Mouse (Mus musculus) left cerebral cortex, postnatal 10 days (tissue): ENCODE data around the gene Arid1b. TPM values are rescaled to one million over a fixed set of nuclear protein-coding genes. Genes with fewer than 3 reads are reported as not detected.
A peak's percentile ranks its signal among the peaks of the same experiment; 100 is the strongest.

ENCODE experiments used
- DNase-seq, 2 experiments: peaks; one replicate each; pipeline ENCODE4 v3.0.0; 2021 to 2022; ENCODE audit warnings: low spot score in 2 of 2, mixed read lengths in 1 of 2; ENCODE audit errors: extremely low spot score in 1 of 2
- intact Hi-C: fragments of 180-260 bp; cut with DNase I; formaldehyde crosslinking; loops from one replicate; pipeline ENCODE4 v1.15.1; 2025
- total RNA-seq, 2 experiments: library from RNA; stranded (reverse); gene quantifications; 2 replicates each; pipeline ENCODE4 v1.2.3; 2021

Arid1b gene
- total RNA-seq = 10 to 100 TPM; 77.4 to 83.3 TPM

GRCm38 (mm10) chr17:4993840-4994503 is at the start of gene Arid1b:
Gene Arid1b (plus strand): TSS chr17:4994332.
- intact Hi-C loops = loop anchor here (2.0 to 5.0 kb wide), 2 partner anchors 85 to 217 kb away; no protein-coding TSS in a partner anchor
- DNase-seq = peak; percentile 69 to 92

GRCm38 (mm10) chr17:4945311-4945751 is 48.8 kb upstream of the Arid1b start:
- DNase-seq = no peak
- intact Hi-C loops = no loop called here

GRCm38 (mm10) chr17:4945871-4946331 is 48.2 kb upstream of the Arid1b start:
- DNase-seq = peak in 1 of 2 experiments; percentile 39
- intact Hi-C loops = no loop called here

GRCm38 (mm10) chr17:4946421-4946974 is 47.6 kb upstream of the Arid1b start:
- intact Hi-C loops = no loop called here

GRCm38 (mm10) chr17:4947013-4947412 is 47.1 kb upstream of the Arid1b start:
- intact Hi-C loops = no loop called here
- no peak for DNase-seq

More at GRCm38 (mm10) chr17:4946421-4946974, 47.6 kb upstream of the Arid1b start:
- DNase-seq = no peak

GRCm38 (mm10) chr17:4947439-4947838 is 46.7 kb upstream of the Arid1b start:
- intact Hi-C loops = no loop called here
- DNase-seq = no peak

- no peak for DNase-seq
- intact Hi-C loops = no loop called here
These were observed 45.6 kb upstream of the Arid1b start for GRCm38 (mm10) chr17:4948501-4948900.

- intact Hi-C loops = no loop called here
- no peak for DNase-seq
These were observed 39.7 kb upstream of the Arid1b start for GRCm38 (mm10) chr17:4954431-4954830.

- DNase-seq = no peak
- intact Hi-C loops = no loop called here
These were observed 29.8 kb upstream of the Arid1b start for GRCm38 (mm10) chr17:4964192-4964877.

- DNase-seq = no peak
- intact Hi-C loops = no loop called here
These were observed 26.9 kb upstream of the Arid1b start for GRCm38 (mm10) chr17:4967201-4967600.

- intact Hi-C loops = no loop called here
- no peak for DNase-seq
These were observed 26.1 kb upstream of the Arid1b start for GRCm38 (mm10) chr17:4968035-4968434.

- intact Hi-C loops = no loop called here
- DNase-seq = no peak
These were observed 25.3 kb upstream of the Arid1b start for GRCm38 (mm10) chr17:4968878-4969277.

- intact Hi-C loops = no loop called here
- DNase-seq = no peak
These were observed 21.9 kb upstream of the Arid1b start for GRCm38 (mm10) chr17:4972261-4972660.

- intact Hi-C loops = no loop called here
- peak; percentile 56 to 64 for DNase-seq
These were observed 19.4 kb upstream of the Arid1b start for GRCm38 (mm10) chr17:4974736-4975135.

GRCm38 (mm10) chr17:4980151-4980550 is 14.0 kb upstream of the Arid1b start:
- no peak for DNase-seq
- intact Hi-C loops = no loop called here

GRCm38 (mm10) chr17:4982819-4983218 is 11.3 kb upstream of the Arid1b start:
- intact Hi-C loops = no loop called here

GRCm38 (mm10) chr17:4984691-4985090 is 9.4 kb upstream of the Arid1b start:
- intact Hi-C loops = no loop called here
- DNase-seq = no peak

More at GRCm38 (mm10) chr17:4982819-4983218, 11.3 kb upstream of the Arid1b start:
- DNase-seq = no peak

- intact Hi-C loops = loop anchor here (5.0 kb wide), 1 partner anchor 214 kb away; no protein-coding TSS in a partner anchor
- no peak for DNase-seq
These were observed 3.1 kb upstream of the Arid1b start for GRCm38 (mm10) chr17:4990911-4991560.

GRCm38 (mm10) chr17:4991600-4991999 is 2.5 kb upstream of the Arid1b start:
- no peak for DNase-seq
- intact Hi-C loops = loop anchor here (5.0 kb wide), 1 partner anchor 214 kb away; no protein-coding TSS in a partner anchor
